Mouse (Mus musculus): ENCODE results near the gene Myom3.

DNA sequence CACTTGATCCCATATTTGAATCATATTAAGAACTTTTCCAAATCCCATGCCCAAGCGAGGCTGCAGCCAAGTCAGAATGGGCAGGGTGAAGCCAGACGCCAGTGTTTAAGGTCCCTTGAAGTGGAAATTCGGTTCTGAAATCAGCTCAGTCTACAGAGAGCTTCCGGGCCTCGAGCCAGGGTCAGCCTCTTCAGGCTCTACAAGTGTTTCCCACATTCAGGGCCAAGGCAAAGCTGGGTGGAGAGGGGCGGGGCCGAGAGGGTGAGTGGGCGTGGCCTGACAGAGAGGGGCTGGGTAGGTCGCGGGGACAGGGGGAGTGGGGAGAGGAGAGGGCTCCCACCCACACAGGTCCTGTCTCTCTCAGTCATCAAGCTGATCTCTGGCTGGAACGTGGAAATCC is 38.4 kb downstream of the Myom3 start:
- no peak for TF ChIP-seq POLR2A (IDR thresholded peaks at IDR 0.05; ENCODE audit: insufficient read depth, low read depth, low read length)
- TF ChIP-seq CTCF (IDR thresholded peaks at IDR 0.05; ENCODE audit: insufficient read depth, low read depth, low read length): no peak
